Mouse (Mus musculus): ENCODE measurements around the gene Slc35d3. TPM values are rescaled to one million over a fixed set of nuclear protein-coding genes. Genes with fewer than 3 reads are reported as not detected.
A peak's percentile ranks its signal among the peaks of the same experiment; 100 is the strongest.

The Slc35d3 gene
- polyA plus RNA-seq, 1 experiment from 2014 or later: 1.8 TPM

GRCm38 (mm10) chr10:19879161-19879560 lies 27.9 kb upstream of the Slc35d3 start:
- Histone ChIP-seq H3K27ac (no peak overlapping the region), H3K4me1 (replicated peaks; ENCODE audit: control insufficient read depth, insufficient read depth, low read length) (no peaks in the 10 kb centered on the region; the same call in 1 of the 2 replicates), H3K4me3 (replicated peaks; ENCODE audit: low read length) (no peak overlapping the region), H3K9me3 (ENCODE audit: control insufficient read depth, low read length) (no peaks in the 10 kb centered on the region), H3K27me3 (ENCODE audit: control insufficient read depth, insufficient read depth, low read length) (no peaks in the 10 kb centered on the region), H3K36me3 (replicated peaks; ENCODE audit: control insufficient read depth, insufficient read depth) (no peaks in the 10 kb centered on the region), H3K4me2 (replicated peaks) (no peak overlapping the region), H3K9ac (no peak overlapping the region)
- DNase-seq (ENCODE audit: low spot score) (peak; percentile 32), ATAC-seq (ENCODE audit: low FRiP score) (no peak)
- 56% methylated on average over 6 of the region's 6 CpGs for WGBS

GRCm38 (mm10) chr10:19877679-19878078 lies 26.4 kb upstream of the Slc35d3 start:
- 86% methylated on average over 9 of the region's 9 CpGs for WGBS
- Histone ChIP-seq H3K27ac (no peak overlapping the region), H3K9me3 (ENCODE audit: control insufficient read depth, low read length) (no peaks in the 10 kb centered on the region), H3K27me3 (ENCODE audit: control insufficient read depth, insufficient read depth, low read length) (no peaks in the 10 kb centered on the region), H3K4me3 (replicated peaks; ENCODE audit: low read length) (no peak overlapping the region), H3K36me3 (replicated peaks; ENCODE audit: control insufficient read depth, insufficient read depth) (no peaks in the 10 kb centered on the region), H3K4me1 (replicated peaks; ENCODE audit: control insufficient read depth, insufficient read depth, low read length) (no peaks in the 10 kb centered on the region; the same call in 1 of the 2 replicates), H3K4me2 (replicated peaks) (no peak overlapping the region), H3K9ac (no peak overlapping the region)
- ATAC-seq (ENCODE audit: low FRiP score): no peak
- no peak for DNase-seq (ENCODE audit: low spot score)

GRCm38 (mm10) chr10:19877257-19877656 lies 26.0 kb upstream of the Slc35d3 start:
- WGBS: 87% methylated on average over 8 of the region's 8 CpGs
- ATAC-seq (ENCODE audit: low FRiP score): peak; percentile 2; the same call in 1 of the 2 replicates
- H3K4me2 ChIP-seq (replicated peaks): no peak overlapping the region

GRCm38 (mm10) chr10:19876669-19877068 lies 25.4 kb upstream of the Slc35d3 start:
- Histone ChIP-seq H3K4me1 (replicated peaks; ENCODE audit: control insufficient read depth, insufficient read depth, low read length) (no peaks in the 10 kb centered on the region; the same call in 1 of the 2 replicates), H3K9ac (no peak overlapping the region), H3K4me2 (replicated peaks) (no peak overlapping the region), H3K27me3 (ENCODE audit: control insufficient read depth, insufficient read depth, low read length) (no peaks in the 10 kb centered on the region), H3K36me3 (replicated peaks; ENCODE audit: control insufficient read depth, insufficient read depth) (no peaks in the 10 kb centered on the region), H3K4me3 (replicated peaks; ENCODE audit: low read length) (no peak overlapping the region), H3K27ac (no peak overlapping the region), H3K9me3 (ENCODE audit: control insufficient read depth, low read length) (no peaks in the 10 kb centered on the region)
- no peak for DNase-seq (ENCODE audit: low spot score)
- ATAC-seq (ENCODE audit: low FRiP score): peak; percentile 70; the same call in 1 of the 2 replicates
- WGBS: 32% methylated on average over 7 of the region's 7 CpGs

More at GRCm38 (mm10) chr10:19877257-19877656, 26.0 kb upstream of the Slc35d3 start:
- Histone ChIP-seq H3K27ac (no peak overlapping the region), H3K9me3 (ENCODE audit: control insufficient read depth, low read length) (no peaks in the 10 kb centered on the region), H3K9ac (no peak overlapping the region), H3K27me3 (ENCODE audit: control insufficient read depth, insufficient read depth, low read length) (no peaks in the 10 kb centered on the region), H3K36me3 (replicated peaks; ENCODE audit: control insufficient read depth, insufficient read depth) (no peaks in the 10 kb centered on the region), H3K4me3 (replicated peaks; ENCODE audit: low read length) (no peak overlapping the region), H3K4me1 (replicated peaks; ENCODE audit: control insufficient read depth, insufficient read depth, low read length) (no peaks in the 10 kb centered on the region; the same call in 1 of the 2 replicates)
- no peak for DNase-seq (ENCODE audit: low spot score)

GRCm38 (mm10) chr10:19875346-19875745 lies 24.1 kb upstream of the Slc35d3 start:
- Histone ChIP-seq H3K4me1 (replicated peaks; ENCODE audit: control insufficient read depth, insufficient read depth, low read length) (no peaks in the 10 kb centered on the region; the same call in 1 of the 2 replicates), H3K27me3 (ENCODE audit: control insufficient read depth, insufficient read depth, low read length) (no peaks in the 10 kb centered on the region), H3K9ac (no peak overlapping the region), H3K9me3 (ENCODE audit: control insufficient read depth, low read length) (no peaks in the 10 kb centered on the region), H3K36me3 (replicated peaks; ENCODE audit: control insufficient read depth, insufficient read depth) (no peaks in the 10 kb centered on the region), H3K4me3 (replicated peaks; ENCODE audit: low read length) (no peak overlapping the region), H3K27ac (no peak overlapping the region), H3K4me2 (replicated peaks) (no peak overlapping the region)
- ATAC-seq (ENCODE audit: low FRiP score) (no peak), DNase-seq (ENCODE audit: low spot score) (no peak)
- WGBS: 89% methylated on average over 5 of the region's 5 CpGs

GRCm38 (mm10) chr10:19855597-19856306 lies 4.5 kb upstream of the Slc35d3 start:
- ATAC-seq (ENCODE audit: low FRiP score) (no peak), DNase-seq (ENCODE audit: low spot score) (no peak)
- H3K4me1 ChIP-seq (replicated peaks; ENCODE audit: control insufficient read depth, insufficient read depth, low read length): peaks cover 2% of the 10 kb centered on the region; the same call in 1 of the 2 replicates
- no peaks in the 10 kb centered on the region for H3K36me3 ChIP-seq (replicated peaks; ENCODE audit: control insufficient read depth, insufficient read depth)
- 93% methylated on average over 7 of the region's 7 CpGs for WGBS
- H3K9ac ChIP-seq: no peak overlapping the region
- no peak overlapping the region for H3K4me2 ChIP-seq (replicated peaks)
- peaks cover 34% of the 10 kb centered on the region for H3K27me3 ChIP-seq (ENCODE audit: control insufficient read depth, insufficient read depth, low read length)
- H3K9me3 ChIP-seq (ENCODE audit: control insufficient read depth, low read length): no peaks in the 10 kb centered on the region
- H3K27ac ChIP-seq: no peak overlapping the region
- no peak overlapping the region for H3K4me3 ChIP-seq (replicated peaks; ENCODE audit: low read length)

- 81% methylated on average over 2 of the region's 2 CpGs for WGBS
- ATAC-seq (ENCODE audit: low FRiP score): no peak
- H3K27me3 ChIP-seq (ENCODE audit: control insufficient read depth, insufficient read depth, low read length): peaks cover 55% of the 10 kb centered on the region
Measured at GRCm38 (mm10) chr10:19853609-19854008, 2.4 kb upstream of the Slc35d3 start.

GRCm38 (mm10) chr10:19852776-19853175 lies 1.5 kb upstream of the Slc35d3 start:
- no peak for ATAC-seq (ENCODE audit: low FRiP score)
- H3K4me3 ChIP-seq (replicated peaks; ENCODE audit: low read length): no peak overlapping the region
- peaks cover 16% of the 10 kb centered on the region for H3K4me1 ChIP-seq (replicated peaks; ENCODE audit: control insufficient read depth, insufficient read depth, low read length)
- no peaks in the 10 kb centered on the region for H3K36me3 ChIP-seq (replicated peaks; ENCODE audit: control insufficient read depth, insufficient read depth)
- no peaks in the 10 kb centered on the region for H3K9me3 ChIP-seq (ENCODE audit: control insufficient read depth, low read length)
- H3K4me2 ChIP-seq (replicated peaks): no peak overlapping the region
- peaks cover 62% of the 10 kb centered on the region for H3K27me3 ChIP-seq (ENCODE audit: control insufficient read depth, insufficient read depth, low read length)
- H3K27ac ChIP-seq: no peak overlapping the region
- no peak overlapping the region for H3K9ac ChIP-seq
- DNase-seq (ENCODE audit: low spot score): no peak
- WGBS: 32% methylated on average over 6 of the region's 6 CpGs

More at GRCm38 (mm10) chr10:19853609-19854008, 2.4 kb upstream of the Slc35d3 start:
- Histone ChIP-seq H3K4me2 (replicated peaks) (no peak overlapping the region), H3K27ac (no peak overlapping the region), H3K4me1 (replicated peaks; ENCODE audit: control insufficient read depth, insufficient read depth, low read length) (peaks cover 16% of the 10 kb centered on the region), H3K9me3 (ENCODE audit: control insufficient read depth, low read length) (no peaks in the 10 kb centered on the region), H3K36me3 (replicated peaks; ENCODE audit: control insufficient read depth, insufficient read depth) (no peaks in the 10 kb centered on the region), H3K9ac (no peak overlapping the region), H3K4me3 (replicated peaks; ENCODE audit: low read length) (no peak overlapping the region)
- DNase-seq (ENCODE audit: low spot score): no peak

- Histone ChIP-seq H3K36me3 (replicated peaks; ENCODE audit: control insufficient read depth, insufficient read depth) (no peaks in the 10 kb centered on the region), H3K4me3 (replicated peaks; ENCODE audit: low read length) (peak overlapping the region; percentile 66), H3K9me3 (ENCODE audit: control insufficient read depth, low read length) (no peaks in the 10 kb centered on the region), H3K4me2 (replicated peaks) (peak overlapping the region; percentile 99), H3K9ac (peak overlapping the region; percentile 57), H3K27ac (no peak overlapping the region), H3K4me1 (replicated peaks; ENCODE audit: control insufficient read depth, insufficient read depth, low read length) (peaks cover 16% of the 10 kb centered on the region), H3K27me3 (ENCODE audit: control insufficient read depth, insufficient read depth, low read length) (peaks cover 65% of the 10 kb centered on the region)
- DNase-seq (ENCODE audit: low spot score) (no peak), ATAC-seq (ENCODE audit: low FRiP score) (peak; percentile 68)
- under 1% methylated on average over 36 of the region's 36 CpGs for WGBS
Measured at GRCm38 (mm10) chr10:19850544-19850997, 688 bp downstream of the Slc35d3 start.
